Mouse (Mus musculus) layer of hippocampus, adult 2 months (tissue): ENCODE data around the gene Baiap2l1. TPM values are rescaled to one million over a fixed set of nuclear protein-coding genes. Genes with fewer than 3 reads are reported as not detected.

Experiments
- DNase-seq, 2 experiments: peaks; one replicate each; pipeline ENCODE4 v3.0.0; 2022; ENCODE audit warnings: low spot score in 2 of 2
- H3K27ac ChIP-seq: fragments of 200-600 bp; 2 replicates; pipeline ENCODE4 v1.8.1; 2022
- H3K4me3 ChIP-seq: fragments of 200-600 bp; 2 replicates; pipeline ENCODE4 v1.8.1; 2022; ENCODE audit warnings: mild to moderate bottlenecking
- CTCF ChIP-seq: fragments of 200-600 bp; conservative IDR thresholded peaks from 2 replicates; pipeline ENCODE4 v1.8.1; 2022; ENCODE audit warnings: antibody characterized with exemption, mild to moderate bottlenecking, moderate library complexity
- total RNA-seq, 2 experiments: library from RNA; stranded (reverse); gene quantifications; 2 replicates each; pipeline ENCODE4 v1.2.3; 2021

The Baiap2l1 gene
- total RNA-seq, 2 experiments from 2014 or later, result 0.46 to 0.49 TPM

DNA sequence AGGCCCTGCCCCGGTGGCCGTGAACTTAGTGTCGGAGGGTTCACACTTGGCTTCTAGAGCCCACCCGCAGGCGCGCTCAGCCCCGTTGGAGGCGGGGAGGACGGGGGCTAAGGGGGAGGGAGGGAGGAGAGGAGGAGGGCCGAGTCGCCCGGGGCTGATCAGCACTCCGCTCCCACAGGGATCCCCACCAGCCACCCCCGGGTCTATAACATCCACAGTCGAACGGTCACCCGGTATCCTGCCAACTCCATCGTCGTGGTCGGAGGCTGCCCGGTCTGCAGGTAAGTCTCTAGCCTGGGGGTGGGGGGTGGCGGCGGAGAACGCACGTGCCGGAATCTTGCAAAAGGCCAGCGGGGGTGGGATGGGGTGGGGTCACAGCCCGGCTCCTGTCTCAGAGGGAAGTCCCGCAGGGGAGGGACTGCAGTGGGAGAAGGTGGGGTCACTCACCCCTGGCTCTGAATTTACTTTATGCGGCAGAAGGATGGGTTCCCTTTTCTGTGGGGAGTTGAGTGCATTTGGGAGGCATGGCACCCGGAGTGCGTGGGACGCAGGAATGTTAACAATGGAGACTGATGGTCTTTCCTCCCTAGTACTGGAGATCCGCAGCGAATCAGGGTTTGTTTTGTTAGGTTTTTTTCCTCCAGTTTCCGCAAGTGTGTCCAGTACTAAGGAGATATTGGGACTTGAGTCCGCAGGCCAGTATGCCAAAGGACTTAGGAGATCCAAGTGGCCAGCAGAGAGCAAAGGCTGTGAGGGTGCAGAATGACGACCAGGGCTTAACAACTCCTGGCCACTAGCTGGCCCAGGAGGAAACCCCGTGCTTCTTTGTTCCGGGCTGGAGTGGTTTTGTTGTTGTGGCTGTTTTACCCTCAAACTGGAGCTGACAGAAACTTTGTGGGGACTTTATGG, 102.0 kb downstream of the Baiap2l1 start:
- 0 out of 2 replicates have a peak, but pooled peaks have one; percentile 23 for TF ChIP-seq CTCF
- Histone ChIP-seq H3K4me3 (peak overlapping the region; percentile 82), H3K27ac (peak overlapping the region; percentile 94)
- DNase-seq, result peak in 1 of 2 experiments; percentile 33

GRCm38 (mm10) chr5:144254811-144255631, 102.9 kb downstream of the Baiap2l1 start:
- Histone ChIP-seq H3K27ac (peak overlapping the region; percentile 94), H3K4me3 (peak overlapping the region; percentile 82)
- peak; percentile 72 to 79 for DNase-seq
- no peak for TF ChIP-seq CTCF

DNA sequence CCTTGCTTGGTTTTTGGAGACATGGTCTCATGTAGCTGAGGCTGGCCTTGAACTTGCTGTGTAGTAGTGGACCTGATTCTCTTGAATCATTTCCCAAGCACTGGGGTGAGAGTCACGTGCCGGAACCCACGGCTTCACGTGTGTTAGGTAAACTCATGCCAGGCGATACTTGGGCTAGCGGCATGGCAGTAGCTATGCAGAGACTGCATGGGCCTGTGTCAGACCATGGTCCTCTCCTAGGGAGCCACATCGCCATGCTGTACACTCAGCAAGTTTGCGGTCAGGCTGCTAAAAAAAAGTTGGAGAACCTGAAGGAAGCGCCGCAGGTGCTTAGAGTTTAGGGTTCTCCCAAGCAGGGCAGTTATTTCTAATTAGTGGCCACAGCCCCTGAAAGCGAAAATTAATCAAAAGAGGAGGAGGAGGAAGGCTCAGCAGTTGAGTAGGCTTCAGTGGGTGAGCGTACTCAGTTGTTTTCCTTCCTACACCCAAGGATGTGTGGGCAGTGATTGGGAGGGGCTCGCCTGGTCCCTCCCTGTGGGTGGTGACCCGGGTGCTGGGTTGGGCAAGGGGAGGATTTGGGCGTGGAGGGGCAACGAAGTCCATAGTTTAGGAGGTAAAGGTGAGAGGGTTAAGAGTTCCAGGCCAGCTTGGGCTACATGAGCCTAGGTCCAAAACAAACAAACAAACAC, 103.6 kb downstream of the Baiap2l1 start:
- Histone ChIP-seq H3K4me3 (peak overlapping the region; percentile 82), H3K27ac (peak overlapping the region; percentile 94)
- TF ChIP-seq CTCF, result no peak
- no peak for DNase-seq

- TF ChIP-seq CTCF, result peak; percentile 36
- no peak overlapping the region for H3K4me3 ChIP-seq
Measured at GRCm38 (mm10) chr5:144253212-144253611, 104.7 kb downstream of the Baiap2l1 start.

GRCm38 (mm10) chr5:144251876-144252577, 105.9 kb downstream of the Baiap2l1 start:
- DNase-seq, result no peak
- no peak overlapping the region for H3K27ac ChIP-seq
- no peak overlapping the region for H3K4me3 ChIP-seq
- TF ChIP-seq CTCF, result no peak

More at GRCm38 (mm10) chr5:144253212-144253611, 104.7 kb downstream of the Baiap2l1 start:
- H3K27ac ChIP-seq, result no peak overlapping the region
- no peak for DNase-seq

DNA sequence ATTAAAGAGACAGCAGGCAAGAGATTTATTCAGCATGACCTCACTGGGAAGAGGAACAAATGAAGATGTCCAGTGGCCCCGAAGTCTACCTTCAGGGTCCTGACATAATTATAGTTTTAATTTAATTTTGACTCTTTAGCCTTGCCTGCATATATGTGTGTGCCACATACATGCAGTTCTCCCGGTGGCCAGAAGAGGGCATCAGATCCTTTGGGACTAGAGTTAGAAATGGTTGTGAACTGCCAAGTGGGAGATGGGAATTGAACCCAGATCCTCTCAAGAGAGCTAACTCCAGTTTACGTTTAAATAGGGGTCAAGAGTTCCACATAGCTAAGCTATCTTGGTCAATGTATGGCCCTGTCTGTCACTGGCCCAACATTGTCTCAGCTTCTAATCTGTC, 108.0 kb downstream of the Baiap2l1 start:
- no peak for DNase-seq
- peak; percentile 67 for TF ChIP-seq CTCF
- H3K4me3 ChIP-seq, result no peak overlapping the region
- no peak overlapping the region for H3K27ac ChIP-seq

DNA sequence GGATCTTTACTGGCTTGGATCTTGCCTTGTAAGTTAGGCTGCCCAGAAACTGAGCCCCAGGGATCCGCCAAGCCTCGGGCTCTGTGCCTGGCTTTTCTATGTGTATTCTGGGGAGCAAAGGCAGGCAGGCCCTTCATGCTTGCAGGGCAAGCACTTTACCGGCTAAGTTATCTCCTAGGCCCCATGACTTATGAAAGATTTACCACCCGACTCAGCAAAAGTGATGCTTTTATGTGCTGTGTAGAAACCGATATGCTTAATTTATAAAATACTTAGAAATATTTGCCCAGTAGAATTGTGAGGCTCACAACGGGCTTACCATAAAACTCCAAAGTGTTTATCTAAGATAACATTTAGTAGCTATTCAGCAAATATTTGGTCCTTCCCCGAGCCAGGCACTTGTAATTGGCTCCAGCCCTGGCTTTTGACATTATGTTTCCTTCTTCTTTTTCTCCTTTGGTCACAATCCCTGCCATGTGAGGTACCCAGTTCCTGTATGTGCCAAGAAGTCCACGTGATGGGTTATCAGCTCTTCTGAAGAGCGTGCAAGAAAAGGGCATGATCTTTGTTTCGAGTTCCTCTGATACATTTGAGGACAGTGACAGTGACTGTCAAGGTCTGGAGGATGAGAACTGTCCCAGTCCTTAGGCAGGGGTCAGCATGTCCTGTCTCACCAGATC, 109.9 kb downstream of the Baiap2l1 start:
- no peak for DNase-seq
- no peak overlapping the region for H3K4me3 ChIP-seq
- TF ChIP-seq CTCF, result no peak
- H3K27ac ChIP-seq, result no peak overlapping the region

GRCm38 (mm10) chr5:144247307-144247706, 110.6 kb downstream of the Baiap2l1 start:
- no peak overlapping the region for H3K4me3 ChIP-seq
- H3K27ac ChIP-seq, result no peak overlapping the region
- DNase-seq, result no peak
- no peak for TF ChIP-seq CTCF

GRCm38 (mm10) chr5:144246669-144247068, 111.2 kb downstream of the Baiap2l1 start:
- no peak for DNase-seq
- no peak for TF ChIP-seq CTCF
- no peak overlapping the region for H3K4me3 ChIP-seq
- no peak overlapping the region for H3K27ac ChIP-seq

- Histone ChIP-seq H3K4me3 (no peak overlapping the region), H3K27ac (no peak overlapping the region)
- no peak for TF ChIP-seq CTCF
- DNase-seq, result no peak
Measured at GRCm38 (mm10) chr5:144245592-144245991, 112.3 kb downstream of the Baiap2l1 start.

DNA sequence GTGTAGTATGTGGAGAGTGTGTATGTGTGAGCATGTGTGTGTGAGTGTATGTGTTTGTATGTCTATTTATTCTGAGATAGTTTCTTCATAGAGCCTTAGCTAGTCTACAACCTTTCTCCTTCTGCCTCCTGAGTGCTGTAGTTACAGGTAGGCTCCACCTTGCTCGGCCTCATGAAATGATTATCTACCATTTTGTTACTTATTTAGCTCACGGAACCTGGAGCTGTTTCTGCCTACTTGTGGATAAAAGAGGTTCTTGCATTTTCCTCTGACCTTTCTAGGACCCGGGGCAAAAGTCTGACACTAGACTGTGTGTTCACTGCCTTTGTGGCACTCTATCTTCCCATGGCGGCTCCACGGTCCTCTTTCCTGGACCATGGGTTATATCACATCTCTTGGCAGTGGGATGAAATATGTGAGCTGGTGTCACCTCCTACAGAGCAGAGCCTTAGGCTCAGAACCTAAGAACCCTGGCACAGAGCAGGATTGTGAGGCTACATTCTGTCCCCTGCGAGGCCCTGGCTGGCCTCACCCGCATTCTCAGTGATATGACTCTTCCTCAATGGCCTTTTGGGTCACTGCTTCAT, 113.9 kb downstream of the Baiap2l1 start, which contains the start of gene Bri3:
TSS of gene Bri3 (plus strand) at position 537 of the 587 bp plus-strand sequence.
- no peak for TF ChIP-seq CTCF
- Histone ChIP-seq H3K4me3 (no peak within 1 kb of the TSS), H3K27ac (no peak within 1 kb of the TSS)
- no peak for DNase-seq
